Mouse (Mus musculus): ENCODE results near the gene Lrrc4.

GRCm38 (mm10) chr6:28771331-28771730 is 60.2 kb downstream of the Lrrc4 start:
- no peak for TF ChIP-seq CTCF (IDR thresholded peaks at IDR 0.05; ENCODE audit: low read depth, low read length)
- no peak for TF ChIP-seq GATA1 (IDR thresholded peaks at IDR 0.05; ENCODE audit: borderline replicate concordance, low read length)
- TF ChIP-seq TAL1 (conservative IDR thresholded peaks at IDR 0.05; ENCODE audit: low read depth, low read length), result no peak
